18 mouse cellular contexts compared by ENCODE assay signal in genomic region chr17:84095089-84095488, GRCm38 (mm10).
DNase-seq lines count a peak whose midpoint lies in the region; ATAC-seq and TF ChIP-seq lines count a peak whose summit lies in the region.
"Had no signal": no experiment of that assay in that cellular context is flagged by ENCODE, and none has a peak within 500 bp of the region (broad histone marks: within the 10 kb centered on the region; RNA-seq: fewer than 3 reads in every experiment).

No protein-coding gene starts in this region.

- H3K4me2 ChIP-seq in forebrain, embryonic 11.5 days (ENCODE audit: low read depth, low read length, severe bottlenecking) = no peak overlapping the region
- H3K4me2 ChIP-seq in forebrain, embryonic 16.5 days (ENCODE audit: low read length) = no peak overlapping the region
- no peak overlapping the region for H3K4me2 ChIP-seq in lung, embryonic 15.5 days
- H3K4me2 ChIP-seq: liver, embryonic 12.5 days had no signal

- no peak overlapping the region for H3K9ac ChIP-seq in forebrain, embryonic 11.5 days (ENCODE audit: low read length)
- H3K9ac ChIP-seq in forebrain, embryonic 16.5 days (replicated peaks; ENCODE audit: low read depth, low read length) = no peak overlapping the region
- no peak overlapping the region for H3K9ac ChIP-seq in lung, embryonic 15.5 days
- H3K9ac ChIP-seq: embryonic facial prominence, embryonic 13.5 days; liver, embryonic 12.5 days had no signal

- no peak for TF ChIP-seq POLR2A in lung, adult 2 months (IDR thresholded peaks at IDR 0.05; ENCODE audit: borderline replicate concordance, extremely low read depth, low read depth, low read length)

- no peaks in the 10 kb centered on the region for H3K27me3 ChIP-seq in forebrain, embryonic 11.5 days (ENCODE audit: control insufficient read depth, insufficient read depth, low read length)
- no peaks in the 10 kb centered on the region for H3K27me3 ChIP-seq in forebrain, embryonic 16.5 days (replicated peaks; ENCODE audit: control insufficient read depth, insufficient read depth, low read length)
- no peaks in the 10 kb centered on the region for H3K27me3 ChIP-seq in lung, embryonic 15.5 days
- H3K27me3 ChIP-seq: embryonic facial prominence, embryonic 13.5 days had no signal

- 81% methylated on average over 2 of the region's 2 CpGs for WGBS in forebrain, embryonic 11.5 days
- 58% methylated on average over 2 of the region's 2 CpGs for WGBS in forebrain, embryonic 16.5 days
- WGBS in lung, embryonic 15.5 days = 78% methylated on average over 2 of the region's 2 CpGs
- 84% methylated on average over 2 of the region's 2 CpGs for whole genome bisulfite sequencing in lung, adult 2 months

- ATAC-seq in forebrain, embryonic 11.5 days (replicated peaks; ENCODE audit: low FRiP score) = no peak
- no peak for ATAC-seq in forebrain, embryonic 16.5 days
- ATAC-seq in lung, embryonic 15.5 days (ENCODE audit: borderline replicate concordance, extremely low read depth, low FRiP score, low TSS enrichment) = no peak
- peak; percentile 57 for ATAC-seq in megakaryocyte, adult 5-6 weeks (ENCODE audit: poor library complexity, severe bottlenecking)
- ATAC-seq: liver, embryonic 12.5 days had no signal

- H3K36me3 ChIP-seq in forebrain, embryonic 11.5 days (ENCODE audit: control insufficient read depth, insufficient read depth, low read length) = no peaks in the 10 kb centered on the region
- H3K36me3 ChIP-seq in forebrain, embryonic 16.5 days (ENCODE audit: control insufficient read depth, insufficient read depth) = no peaks in the 10 kb centered on the region
- H3K36me3 ChIP-seq in lung, embryonic 15.5 days = no peaks in the 10 kb centered on the region
- H3K36me3 ChIP-seq: embryonic facial prominence, embryonic 13.5 days; liver, embryonic 12.5 days had no signal

- no peak overlapping the region for H3K4me3 ChIP-seq in forebrain, embryonic 11.5 days (ENCODE audit: low read depth, low read length)
- H3K4me3 ChIP-seq in forebrain, embryonic 16.5 days (replicated peaks; ENCODE audit: low read length) = no peak overlapping the region
- H3K4me3 ChIP-seq in lung, embryonic 15.5 days = no peak overlapping the region
- no peak overlapping the region for H3K4me3 ChIP-seq in lung, adult 2 months (replicated peaks; ENCODE audit: extremely low read depth, low read depth, low read length)
- H3K4me3 ChIP-seq in brown adipose tissue, adult 24 weeks (ENCODE audit: insufficient read depth, low read depth, low read length) = no peak overlapping the region
- H3K4me3 ChIP-seq: embryonic facial prominence, embryonic 13.5 days; left cerebral cortex, adult 2 months; liver, embryonic 12.5 days had no signal

- no peak for DNase-seq in forebrain, embryonic 11.5 days (ENCODE audit: low spot score)
- no peak for DNase-seq in lung, adult 2 months
- no peak for DNase-seq in spleen, postnatal 36 days (ENCODE audit: low spot score in 2 of 2)
- DNase-seq in urinary bladder, postnatal 10 days (ENCODE audit: low spot score) = no peak
- DNase-seq: cerebellum, adult 8-10 months; heart, adult 18-20 months; kidney, adult 18-20 months; kidney, postnatal 10 days; lung, postnatal 10 days; right cerebral cortex, postnatal 25 days; thymus, postnatal 14 days had no signal

- peak overlapping the region; percentile 96; the same call in 1 of the 2 replicates for H3K27ac ChIP-seq in forebrain, embryonic 11.5 days (ENCODE audit: low read depth, low read length)
- H3K27ac ChIP-seq in forebrain, embryonic 16.5 days (ENCODE audit: low read length) = no peak overlapping the region
- H3K27ac ChIP-seq in lung, embryonic 15.5 days = peak overlapping the region; percentile 5; the same call in 1 of the 2 replicates
- H3K27ac ChIP-seq in brown adipose tissue, adult 24 weeks (replicated peaks; ENCODE audit: low read depth, low read length) = peak overlapping the region; percentile 45; the same call in 1 of the 2 replicates
- H3K27ac ChIP-seq: liver, embryonic 12.5 days had no signal

- H3K4me1 ChIP-seq in forebrain, embryonic 11.5 days (replicated peaks; ENCODE audit: control insufficient read depth, insufficient read depth, low read length) = peaks cover 22% of the 10 kb centered on the region
- peaks cover 18% of the 10 kb centered on the region for H3K4me1 ChIP-seq in forebrain, embryonic 16.5 days (replicated peaks; ENCODE audit: control insufficient read depth, insufficient read depth, low read length)
- H3K4me1 ChIP-seq in lung, embryonic 15.5 days = peaks cover 24% of the 10 kb centered on the region
- H3K4me1 ChIP-seq in lung, adult 2 months (ENCODE audit: control insufficient read depth, insufficient read depth, low read length) = peaks cover 2% of the 10 kb centered on the region; the same call in 1 of the 2 replicates
- peaks cover 24% of the 10 kb centered on the region for H3K4me1 ChIP-seq in brown adipose tissue, adult 24 weeks (ENCODE audit: control insufficient read depth, insufficient read depth, insufficient read length, low read length)

- H3K9me3 ChIP-seq in forebrain, embryonic 11.5 days (ENCODE audit: control insufficient read depth, low read length) = peaks cover 2% of the 10 kb centered on the region; the same call in 1 of the 2 replicates
- no peaks in the 10 kb centered on the region for H3K9me3 ChIP-seq in forebrain, embryonic 16.5 days (ENCODE audit: control insufficient read depth, low read length)
- no peaks in the 10 kb centered on the region for H3K9me3 ChIP-seq in lung, embryonic 15.5 days
- H3K9me3 ChIP-seq: embryonic facial prominence, embryonic 13.5 days; liver, embryonic 12.5 days had no signal

- TF ChIP-seq CTCF in lung, adult 2 months (IDR thresholded peaks at IDR 0.05; ENCODE audit: insufficient read depth, low read length) = no peak
